Mouse (Mus musculus): ENCODE data around the gene Crygc. TPM values are rescaled to one million over a fixed set of nuclear protein-coding genes. Genes with fewer than 3 reads are reported as not detected.

The Crygc gene
- polyA plus RNA-seq (2015; fragmentation: Nextera tagmentation; extraction: Ambion mirVana): not detected in 2 replicates

DNA sequence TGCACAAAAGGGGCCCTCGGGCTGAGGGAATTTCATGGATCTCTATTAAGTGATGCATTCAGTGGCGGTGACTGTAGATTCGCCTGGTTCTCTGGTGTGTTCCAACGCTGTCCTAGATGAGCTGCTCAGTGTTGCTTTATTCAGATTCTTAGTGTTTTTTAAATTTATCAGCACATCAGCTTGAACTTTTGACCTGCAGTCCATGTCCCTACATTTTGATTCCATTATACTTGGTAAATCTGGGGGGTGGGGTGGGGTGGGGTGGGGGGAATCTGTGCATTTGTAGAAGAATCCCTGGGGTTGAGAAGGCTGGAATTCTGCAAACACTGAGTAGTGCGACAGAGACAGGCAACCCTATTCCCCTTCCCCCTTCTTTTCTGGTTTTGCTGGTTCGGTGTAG lies at the start of gene Crygc:
Gene Crygc (minus strand): TSS at position 101 of the 400 bp plus-strand sequence.
- no peak within 1 kb of the TSS for H3K4me3 ChIP-seq (replicated peaks)
- no peak within 1 kb of the TSS for H3K4me2 ChIP-seq
- H3K27ac ChIP-seq (replicated peaks): no peak within 1 kb of the TSS
- ATAC-seq (ENCODE audit: low FRiP score): no peak
- no peaks in the 10 kb centered on the region for H3K27me3 ChIP-seq (replicated peaks)
- H3K4me1 ChIP-seq: no peaks in the 10 kb centered on the region
- H3K9ac ChIP-seq (replicated peaks): no peak within 1 kb of the TSS
- 67% methylated on average over 6 of the region's 6 CpGs for WGBS
- no peaks in the 10 kb centered on the region for H3K9me3 ChIP-seq (replicated peaks)
- no peaks in the 10 kb centered on the region for H3K36me3 ChIP-seq

- H3K4me1 ChIP-seq: 0 out of 2 replicates have a peak, but pooled peaks cover 2% of the 10 kb centered on the region
- H3K9me3 ChIP-seq (replicated peaks): no peaks in the 10 kb centered on the region
- H3K4me2 ChIP-seq: peak within 1 kb of the TSS; percentile 51
- WGBS: 23% methylated on average over 9 of the region's 9 CpGs
- H3K27ac ChIP-seq (replicated peaks): no peak within 1 kb of the TSS
- 0 out of 2 replicates have a peak within 1 kb of the TSS, but pooled peaks have one; percentile 28 for H3K9ac ChIP-seq (replicated peaks)
- peak within 1 kb of the TSS; percentile 37 for H3K4me3 ChIP-seq (replicated peaks)
- no peaks in the 10 kb centered on the region for H3K27me3 ChIP-seq (replicated peaks)
- ATAC-seq (ENCODE audit: low FRiP score): no peak; the same call in 1 of the 2 replicates
- H3K36me3 ChIP-seq: no peaks in the 10 kb centered on the region
Measured at GRCm38 (mm10) chr1:65122574-65123372, 49.3 kb upstream of the Crygc start, which contains the start of gene D630023F18Rik. TSS of gene D630023F18Rik (minus strand) at chr1:65123214.

DNA sequence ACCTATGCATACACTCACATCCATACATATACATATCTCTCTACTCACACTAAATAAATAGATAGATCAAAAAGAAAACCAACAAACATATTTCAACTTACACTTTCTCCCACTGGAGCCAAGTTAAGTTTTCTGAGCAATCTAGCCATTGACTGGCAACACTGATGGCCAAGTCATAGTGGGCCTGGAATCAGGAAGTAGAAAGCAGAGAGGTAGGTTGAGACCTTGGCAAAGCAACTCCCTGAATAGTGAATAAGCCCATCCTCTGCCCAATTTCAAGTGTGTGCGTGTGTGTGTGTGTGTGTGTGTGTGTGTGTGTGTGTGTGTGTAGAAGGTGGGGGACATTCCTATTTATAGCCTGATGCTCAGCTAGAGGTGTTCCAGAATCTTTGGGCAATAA lies 45.9 kb upstream of the Crygc start, which contains the start of gene Gm28845:
Gene Gm28845 (minus strand): TSS at position 121 of the 400 bp plus-strand sequence.
- Histone ChIP-seq H3K4me1 (0 out of 2 replicates have a peak, but pooled peaks cover 2% of the 10 kb centered on the region), H3K4me2 (no peak within 1 kb of the TSS), H3K36me3 (no peaks in the 10 kb centered on the region), H3K9ac (replicated peaks) (no peak within 1 kb of the TSS), H3K27ac (replicated peaks) (no peak within 1 kb of the TSS), H3K9me3 (replicated peaks) (no peaks in the 10 kb centered on the region), H3K4me3 (replicated peaks) (no peak within 1 kb of the TSS), H3K27me3 (replicated peaks) (no peaks in the 10 kb centered on the region)
- ATAC-seq (ENCODE audit: low FRiP score): no peak
- 76% methylated on average over 1 of the region's 1 CpGs for whole genome bisulfite sequencing

DNA sequence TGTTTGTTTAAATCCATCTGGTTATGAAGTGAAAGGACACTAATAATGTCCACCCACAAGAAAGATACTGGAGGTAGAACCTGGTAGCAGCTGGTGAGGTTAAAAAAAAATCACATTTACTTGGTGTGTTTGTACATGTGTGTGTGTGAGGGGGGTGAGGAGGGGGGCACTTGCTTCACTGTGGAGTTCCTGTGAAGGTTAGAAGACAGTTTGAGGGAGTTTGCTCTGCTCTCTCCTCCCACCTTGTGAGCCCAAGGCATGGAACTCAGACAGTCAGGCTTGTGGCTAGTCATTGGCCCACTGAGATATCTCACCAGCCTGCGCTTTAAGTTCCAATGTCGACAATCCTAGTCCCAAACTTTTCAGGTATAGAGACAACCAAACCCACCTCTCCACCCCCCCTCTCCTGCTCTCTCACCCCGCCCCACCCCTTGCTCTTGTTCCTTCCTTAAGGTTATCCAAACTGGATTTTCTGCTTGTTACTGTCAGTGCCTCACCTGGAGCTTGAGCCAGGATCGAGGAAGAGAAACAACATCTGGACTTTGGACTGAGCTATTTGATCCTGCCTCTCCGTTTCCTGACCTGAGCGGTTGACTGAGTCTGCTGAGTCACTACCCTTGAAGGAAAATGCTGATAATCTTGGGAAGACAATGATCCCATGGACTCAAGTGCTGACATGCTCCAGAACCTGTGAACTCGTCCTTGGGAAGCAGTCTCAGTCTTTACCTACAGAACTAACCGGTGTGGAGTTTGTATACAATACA lies 44.8 kb upstream of the Crygc start:
- no peaks in the 10 kb centered on the region for H3K36me3 ChIP-seq
- no peak overlapping the region for H3K4me3 ChIP-seq (replicated peaks)
- ATAC-seq (ENCODE audit: low FRiP score): no peak
- 86% methylated on average over 8 of the region's 8 CpGs for WGBS
- H3K27me3 ChIP-seq (replicated peaks): no peaks in the 10 kb centered on the region
- H3K9ac ChIP-seq (replicated peaks): no peak overlapping the region
- no peak overlapping the region for H3K27ac ChIP-seq (replicated peaks)
- no peak overlapping the region for H3K4me2 ChIP-seq
- H3K9me3 ChIP-seq (replicated peaks): no peaks in the 10 kb centered on the region
- 0 out of 2 replicates have a peak, but pooled peaks cover 2% of the 10 kb centered on the region for H3K4me1 ChIP-seq

- Histone ChIP-seq H3K9me3 (replicated peaks) (no peaks in the 10 kb centered on the region), H3K4me1 (peaks cover 8% of the 10 kb centered on the region), H3K9ac (replicated peaks) (no peak overlapping the region), H3K27ac (replicated peaks) (no peak overlapping the region), H3K4me2 (no peak overlapping the region), H3K4me3 (replicated peaks) (no peak overlapping the region), H3K27me3 (replicated peaks) (no peaks in the 10 kb centered on the region), H3K36me3 (no peaks in the 10 kb centered on the region)
- ATAC-seq (ENCODE audit: low FRiP score): no peak
- 85% methylated on average over 5 of the region's 5 CpGs for WGBS
Measured at GRCm38 (mm10) chr1:65113536-65114172, 40.2 kb upstream of the Crygc start.

- no peaks in the 10 kb centered on the region for H3K27me3 ChIP-seq (replicated peaks)
- WGBS: 54% methylated on average over 14 of the region's 14 CpGs
- H3K27ac ChIP-seq (replicated peaks): no peak overlapping the region
- peak overlapping the region; percentile 41 for H3K4me2 ChIP-seq
- no peak overlapping the region for H3K4me3 ChIP-seq (replicated peaks)
- ATAC-seq (ENCODE audit: low FRiP score): no peak; the same call in 1 of the 2 replicates
- H3K9ac ChIP-seq (replicated peaks): no peak overlapping the region
- H3K4me1 ChIP-seq: peaks cover 8% of the 10 kb centered on the region
- no peaks in the 10 kb centered on the region for H3K9me3 ChIP-seq (replicated peaks)
- no peaks in the 10 kb centered on the region for H3K36me3 ChIP-seq
Measured at GRCm38 (mm10) chr1:65112807-65113196, 39.3 kb upstream of the Crygc start.

GRCm38 (mm10) chr1:65112031-65112806 lies 38.7 kb upstream of the Crygc start:
- Histone ChIP-seq H3K9ac (replicated peaks) (no peak overlapping the region), H3K4me1 (peaks cover 8% of the 10 kb centered on the region), H3K9me3 (replicated peaks) (no peaks in the 10 kb centered on the region), H3K36me3 (no peaks in the 10 kb centered on the region), H3K27me3 (replicated peaks) (no peaks in the 10 kb centered on the region), H3K27ac (replicated peaks) (no peak overlapping the region), H3K4me3 (replicated peaks) (no peak overlapping the region), H3K4me2 (peak overlapping the region; percentile 41)
- 12% methylated on average over 8 of the region's 8 CpGs for WGBS
- ATAC-seq (ENCODE audit: low FRiP score): peak; percentile 68; the same call in 1 of the 2 replicates

DNA sequence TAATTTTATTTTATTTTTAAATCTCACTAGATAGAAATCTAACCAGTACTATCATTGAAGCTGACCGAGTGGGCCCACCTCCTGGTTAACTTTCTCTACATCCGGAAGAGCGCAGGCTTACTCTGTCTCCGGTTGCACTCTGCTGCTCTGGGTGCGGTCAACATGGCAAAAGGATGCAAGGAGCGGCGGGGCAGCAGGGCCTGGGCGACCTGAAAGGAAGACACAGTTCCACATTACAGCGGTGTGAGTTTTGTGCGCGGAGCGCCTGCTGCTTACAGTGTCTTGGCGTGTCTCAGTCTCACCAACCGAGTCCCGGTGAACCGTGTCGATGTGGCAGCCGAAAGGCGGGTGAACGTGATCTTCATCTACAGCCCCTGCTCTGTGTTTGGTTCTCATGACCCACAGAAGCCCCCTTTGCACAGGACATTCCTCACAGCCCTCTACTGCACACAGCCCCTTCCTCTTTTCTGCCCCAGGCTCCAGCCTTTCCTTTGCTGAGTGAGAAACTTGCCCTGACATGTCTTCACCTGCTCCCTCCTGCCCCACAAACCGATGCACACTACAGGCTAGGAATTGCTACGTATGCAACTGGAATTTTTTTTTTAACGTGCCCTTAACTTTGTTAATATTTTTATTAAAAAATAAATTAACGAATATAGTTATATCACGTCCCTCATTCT lies 36.4 kb upstream of the Crygc start:
- Histone ChIP-seq H3K9me3 (replicated peaks) (no peaks in the 10 kb centered on the region), H3K4me2 (no peak overlapping the region), H3K27me3 (replicated peaks) (no peaks in the 10 kb centered on the region), H3K27ac (replicated peaks) (no peak overlapping the region), H3K9ac (replicated peaks) (no peak overlapping the region), H3K4me3 (replicated peaks) (no peak overlapping the region), H3K36me3 (no peaks in the 10 kb centered on the region), H3K4me1 (peaks cover 8% of the 10 kb centered on the region)
- 80% methylated on average over 25 of the region's 25 CpGs for WGBS
- no peak for ATAC-seq (ENCODE audit: low FRiP score)

DNA sequence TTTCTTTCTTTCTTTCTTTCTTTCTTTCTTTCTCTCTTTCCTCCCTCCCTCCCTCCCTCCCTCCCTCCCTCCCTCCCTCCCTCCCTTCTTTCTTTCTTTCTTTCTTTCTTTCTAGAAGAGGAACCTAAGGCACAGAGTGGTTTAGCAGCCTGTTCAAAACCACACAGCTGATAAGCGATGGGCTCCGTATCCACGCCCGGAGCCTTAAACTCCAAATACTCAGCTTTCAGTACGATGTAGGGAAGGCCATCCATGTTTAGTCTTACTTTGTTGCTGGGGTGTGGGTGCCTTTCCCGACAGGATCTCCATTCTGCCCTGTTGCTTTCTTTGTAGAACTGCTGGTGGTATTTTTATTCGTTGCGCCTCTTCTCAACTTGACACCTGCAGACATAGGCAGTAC lies 35.7 kb upstream of the Crygc start:
- Histone ChIP-seq H3K36me3 (no peaks in the 10 kb centered on the region), H3K9me3 (replicated peaks) (no peaks in the 10 kb centered on the region), H3K4me3 (replicated peaks) (no peak overlapping the region), H3K4me1 (peaks cover 8% of the 10 kb centered on the region), H3K4me2 (no peak overlapping the region), H3K9ac (replicated peaks) (no peak overlapping the region), H3K27me3 (replicated peaks) (no peaks in the 10 kb centered on the region), H3K27ac (replicated peaks) (no peak overlapping the region)
- 92% methylated on average over 8 of the region's 8 CpGs for WGBS
- no peak for ATAC-seq (ENCODE audit: low FRiP score)

- WGBS: 88% methylated on average over 10 of the region's 10 CpGs
- peaks cover 4% of the 10 kb centered on the region for H3K4me1 ChIP-seq
- no peak for ATAC-seq (ENCODE audit: low FRiP score)
- H3K27ac ChIP-seq (replicated peaks): no peak overlapping the region
- H3K4me3 ChIP-seq (replicated peaks): no peak overlapping the region
- H3K9me3 ChIP-seq (replicated peaks): no peaks in the 10 kb centered on the region
- H3K9ac ChIP-seq (replicated peaks): no peak overlapping the region
- no peaks in the 10 kb centered on the region for H3K27me3 ChIP-seq (replicated peaks)
- H3K36me3 ChIP-seq: no peaks in the 10 kb centered on the region
- no peak overlapping the region for H3K4me2 ChIP-seq
Measured at GRCm38 (mm10) chr1:65107654-65108279, 34.3 kb upstream of the Crygc start.
